Mouse (Mus musculus): ENCODE measurements around the gene Shisa2. TPM values are rescaled to one million over a fixed set of nuclear protein-coding genes. Genes with fewer than 3 reads are reported as not detected.

Shisa2 gene
- polyA plus RNA-seq, 1 experiment from 2014 or later = 8.7 TPM

GRCm38 (mm10) chr14:59627823-59628222, 2.7 kb downstream of the Shisa2 start:
- ATAC-seq (ENCODE audit: low read depth) = peak; percentile 75
- 36% methylated on average over 7 of the region's 7 CpGs for WGBS
- Histone ChIP-seq H3K27me3 (ENCODE audit: control insufficient read depth, insufficient read depth, low read depth, low read length) (peaks cover 8% of the 10 kb centered on the region; the same call in 1 of the 2 replicates), H3K4me2 (ENCODE audit: low read depth, low read length) (peak overlapping the region; percentile 86), H3K36me3 (ENCODE audit: control insufficient read depth, insufficient read depth, low read length) (no peaks in the 10 kb centered on the region), H3K9me3 (ENCODE audit: control insufficient read depth, low read length) (no peaks in the 10 kb centered on the region), H3K4me1 (replicated peaks; ENCODE audit: control insufficient read depth, insufficient read depth, low read length) (peaks cover 19% of the 10 kb centered on the region), H3K9ac (ENCODE audit: low read length) (no peak overlapping the region), H3K4me3 (ENCODE audit: low read length) (peak overlapping the region; percentile 71), H3K27ac (ENCODE audit: low read length) (peak overlapping the region; percentile 61; the same call in 1 of the 2 replicates)

DNA sequence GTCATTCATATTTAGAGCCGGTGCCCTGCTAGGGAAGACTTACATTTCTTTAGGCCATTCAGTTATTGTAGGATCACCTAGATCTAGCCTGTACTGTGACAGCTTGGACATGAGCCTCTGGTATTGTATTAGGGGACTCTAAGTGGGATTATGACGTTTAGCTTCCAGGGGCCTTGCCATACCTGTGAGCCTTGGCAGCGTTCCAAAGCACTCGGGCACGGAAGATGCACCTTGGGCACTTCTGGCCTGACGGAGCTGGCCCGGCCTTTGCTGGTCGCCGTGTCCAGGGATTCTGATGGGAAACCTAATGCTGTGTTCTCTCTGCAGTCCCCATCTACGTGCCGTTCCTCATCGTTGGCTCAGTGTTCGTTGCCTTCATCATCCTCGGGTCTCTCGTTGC, 4.2 kb downstream of the Shisa2 start:
- H3K27me3 ChIP-seq (ENCODE audit: control insufficient read depth, insufficient read depth, low read depth, low read length) = peaks cover 2% of the 10 kb centered on the region; the same call in 1 of the 2 replicates
- H3K4me2 ChIP-seq (ENCODE audit: low read depth, low read length) = no peak overlapping the region
- H3K9ac ChIP-seq (ENCODE audit: low read length) = no peak overlapping the region
- 77% methylated on average over 15 of the region's 15 CpGs for WGBS
- no peaks in the 10 kb centered on the region for H3K9me3 ChIP-seq (ENCODE audit: control insufficient read depth, low read length)
- H3K36me3 ChIP-seq (ENCODE audit: control insufficient read depth, insufficient read depth, low read length) = no peaks in the 10 kb centered on the region
- H3K4me1 ChIP-seq (replicated peaks; ENCODE audit: control insufficient read depth, insufficient read depth, low read length) = peaks cover 19% of the 10 kb centered on the region
- H3K4me3 ChIP-seq (ENCODE audit: low read length) = no peak overlapping the region
- no peak for ATAC-seq (ENCODE audit: low read depth)
- no peak overlapping the region for H3K27ac ChIP-seq (ENCODE audit: low read length)

- ATAC-seq (ENCODE audit: low read depth) = no peak
- H3K27me3 ChIP-seq (ENCODE audit: control insufficient read depth, insufficient read depth, low read depth, low read length) = 0 out of 2 replicates have a peak, but pooled peaks cover 2% of the 10 kb centered on the region
- no peak overlapping the region for H3K4me2 ChIP-seq (ENCODE audit: low read depth, low read length)
- H3K4me1 ChIP-seq (replicated peaks; ENCODE audit: control insufficient read depth, insufficient read depth, low read length) = peaks cover 14% of the 10 kb centered on the region; the same call in 1 of the 2 replicates
- H3K4me3 ChIP-seq (ENCODE audit: low read length) = no peak overlapping the region
- H3K9ac ChIP-seq (ENCODE audit: low read length) = no peak overlapping the region
- no peaks in the 10 kb centered on the region for H3K36me3 ChIP-seq (ENCODE audit: control insufficient read depth, insufficient read depth, low read length)
- WGBS = 86% methylated on average over 9 of the region's 9 CpGs
- H3K9me3 ChIP-seq (ENCODE audit: control insufficient read depth, low read length) = no peaks in the 10 kb centered on the region
- H3K27ac ChIP-seq (ENCODE audit: low read length) = no peak overlapping the region
Observed at GRCm38 (mm10) chr14:59630096-59630495, 5.0 kb downstream of the Shisa2 start.

DNA sequence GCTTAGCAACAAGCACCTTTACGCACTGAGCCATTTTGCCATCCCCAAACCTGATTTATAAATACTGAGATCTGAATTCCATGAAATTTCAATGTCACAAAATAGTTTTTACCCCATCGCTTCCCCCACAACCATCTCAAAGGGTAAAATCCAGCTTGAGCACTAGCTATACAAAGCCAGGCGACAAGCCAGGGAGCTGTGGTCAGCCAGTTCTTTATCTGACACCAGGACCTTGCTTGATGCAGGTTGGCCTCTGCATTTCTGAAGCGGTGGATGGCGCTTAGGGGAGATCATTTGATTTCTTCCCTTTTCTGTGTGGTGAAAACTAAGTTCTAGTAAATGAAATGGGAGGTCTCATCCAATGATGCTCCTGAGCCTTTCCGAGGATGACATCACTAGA, 7.0 kb downstream of the Shisa2 start:
- H3K9ac ChIP-seq (ENCODE audit: low read length) = no peak overlapping the region
- H3K36me3 ChIP-seq (ENCODE audit: control insufficient read depth, insufficient read depth, low read length) = no peaks in the 10 kb centered on the region
- 90% methylated on average over 6 of the region's 6 CpGs for WGBS
- H3K27ac ChIP-seq (ENCODE audit: low read length) = no peak overlapping the region
- no peak for ATAC-seq (ENCODE audit: low read depth)
- no peak overlapping the region for H3K4me3 ChIP-seq (ENCODE audit: low read length)
- H3K4me2 ChIP-seq (ENCODE audit: low read depth, low read length) = no peak overlapping the region
- 0 out of 2 replicates have a peak, but pooled peaks cover 2% of the 10 kb centered on the region for H3K27me3 ChIP-seq (ENCODE audit: control insufficient read depth, insufficient read depth, low read depth, low read length)
- H3K9me3 ChIP-seq (ENCODE audit: control insufficient read depth, low read length) = no peaks in the 10 kb centered on the region
- H3K4me1 ChIP-seq (replicated peaks; ENCODE audit: control insufficient read depth, insufficient read depth, low read length) = peaks cover 7% of the 10 kb centered on the region; the same call in 1 of the 2 replicates

DNA sequence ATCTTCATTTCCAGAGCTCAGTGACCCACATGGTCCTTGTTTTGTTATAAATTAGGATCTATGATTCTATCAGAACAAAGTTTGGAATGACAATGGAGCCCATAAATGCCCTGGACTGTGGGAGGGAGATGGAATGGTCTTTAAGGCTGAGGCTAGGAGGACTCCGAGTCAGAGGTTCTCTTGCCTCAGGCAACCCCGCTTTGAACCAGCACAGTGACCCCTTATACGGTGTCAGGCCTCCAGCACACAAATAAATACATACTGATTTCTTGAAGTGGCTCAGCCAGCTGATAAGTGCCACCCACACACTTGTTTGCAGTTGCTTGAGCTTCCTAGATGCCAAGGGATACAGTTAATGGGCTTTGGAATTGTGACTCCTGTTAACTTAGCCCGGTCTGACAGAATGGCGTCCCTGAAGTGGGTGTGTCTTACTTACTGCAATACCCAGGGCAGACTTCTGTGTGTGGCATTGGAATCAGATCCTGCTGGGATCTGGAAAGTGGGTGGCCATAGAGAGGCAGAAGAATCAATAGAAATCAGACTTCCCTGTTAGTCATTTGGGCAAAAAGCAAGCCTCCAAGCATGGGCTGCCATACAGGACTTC, 8.3 kb downstream of the Shisa2 start:
- Histone ChIP-seq H3K9ac (ENCODE audit: low read length) (no peak overlapping the region), H3K4me3 (ENCODE audit: low read length) (no peak overlapping the region), H3K4me1 (replicated peaks; ENCODE audit: control insufficient read depth, insufficient read depth, low read length) (no peaks in the 10 kb centered on the region), H3K36me3 (ENCODE audit: control insufficient read depth, insufficient read depth, low read length) (no peaks in the 10 kb centered on the region), H3K4me2 (ENCODE audit: low read depth, low read length) (no peak overlapping the region), H3K9me3 (ENCODE audit: control insufficient read depth, low read length) (no peaks in the 10 kb centered on the region), H3K27me3 (ENCODE audit: control insufficient read depth, insufficient read depth, low read depth, low read length) (no peaks in the 10 kb centered on the region), H3K27ac (ENCODE audit: low read length) (no peak overlapping the region)
- no peak for ATAC-seq (ENCODE audit: low read depth)
- WGBS = 65% methylated on average over 5 of the region's 5 CpGs

DNA sequence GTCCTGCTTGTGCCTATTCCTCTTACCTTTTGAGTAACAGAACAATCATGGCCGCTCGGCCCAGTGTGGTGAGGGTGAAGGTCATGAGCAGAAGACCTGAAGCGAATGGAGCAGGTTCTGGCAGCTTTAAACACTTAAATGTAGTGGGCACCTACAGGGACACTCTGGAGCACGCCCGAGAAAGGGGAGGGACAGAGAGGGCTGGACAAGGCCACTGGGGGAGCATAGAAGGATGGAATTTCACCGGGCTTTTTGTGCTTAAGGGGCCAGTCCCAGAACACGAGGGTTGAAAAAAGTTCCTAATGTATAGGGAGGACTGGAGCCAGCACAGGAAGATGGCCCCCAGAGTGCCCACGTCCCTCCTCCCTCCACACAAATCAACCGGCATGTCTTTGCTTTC, 8.9 kb downstream of the Shisa2 start:
- no peak overlapping the region for H3K9ac ChIP-seq (ENCODE audit: low read length)
- no peak overlapping the region for H3K4me2 ChIP-seq (ENCODE audit: low read depth, low read length)
- H3K4me1 ChIP-seq (replicated peaks; ENCODE audit: control insufficient read depth, insufficient read depth, low read length) = peaks cover 2% of the 10 kb centered on the region; the same call in 1 of the 2 replicates
- H3K27ac ChIP-seq (ENCODE audit: low read length) = no peak overlapping the region
- H3K27me3 ChIP-seq (ENCODE audit: control insufficient read depth, insufficient read depth, low read depth, low read length) = no peaks in the 10 kb centered on the region
- no peaks in the 10 kb centered on the region for H3K36me3 ChIP-seq (ENCODE audit: control insufficient read depth, insufficient read depth, low read length)
- no peak for ATAC-seq (ENCODE audit: low read depth)
- H3K9me3 ChIP-seq (ENCODE audit: control insufficient read depth, low read length) = no peaks in the 10 kb centered on the region
- WGBS = 72% methylated on average over 9 of the region's 9 CpGs
- no peak overlapping the region for H3K4me3 ChIP-seq (ENCODE audit: low read length)

GRCm38 (mm10) chr14:59638906-59639703, 14.0 kb downstream of the Shisa2 start:
- Histone ChIP-seq H3K4me1 (replicated peaks; ENCODE audit: control insufficient read depth, insufficient read depth, low read length) (peaks cover 10% of the 10 kb centered on the region; the same call in 1 of the 2 replicates), H3K27me3 (ENCODE audit: control insufficient read depth, insufficient read depth, low read depth, low read length) (no peaks in the 10 kb centered on the region), H3K4me3 (ENCODE audit: low read length) (no peak overlapping the region), H3K9ac (ENCODE audit: low read length) (no peak overlapping the region), H3K27ac (ENCODE audit: low read length) (peak overlapping the region; percentile 38; the same call in 1 of the 2 replicates), H3K4me2 (ENCODE audit: low read depth, low read length) (no peak overlapping the region), H3K9me3 (ENCODE audit: control insufficient read depth, low read length) (no peaks in the 10 kb centered on the region), H3K36me3 (ENCODE audit: control insufficient read depth, insufficient read depth, low read length) (no peaks in the 10 kb centered on the region)
- 32% methylated on average over 7 of the region's 7 CpGs for WGBS
- peak; percentile 28; the same call in 1 of the 2 replicates for ATAC-seq (ENCODE audit: low read depth)

GRCm38 (mm10) chr14:59641856-59642255, 16.7 kb downstream of the Shisa2 start:
- 35% methylated on average over 5 of the region's 5 CpGs for WGBS
- peaks cover 10% of the 10 kb centered on the region; the same call in 1 of the 2 replicates for H3K4me1 ChIP-seq (replicated peaks; ENCODE audit: control insufficient read depth, insufficient read depth, low read length)
- no peaks in the 10 kb centered on the region for H3K36me3 ChIP-seq (ENCODE audit: control insufficient read depth, insufficient read depth, low read length)
- no peak overlapping the region for H3K27ac ChIP-seq (ENCODE audit: low read length)
- H3K9me3 ChIP-seq (ENCODE audit: control insufficient read depth, low read length) = no peaks in the 10 kb centered on the region
- no peak overlapping the region for H3K4me3 ChIP-seq (ENCODE audit: low read length)
- no peak for ATAC-seq (ENCODE audit: low read depth)
- H3K9ac ChIP-seq (ENCODE audit: low read length) = no peak overlapping the region
- no peak overlapping the region for H3K4me2 ChIP-seq (ENCODE audit: low read depth, low read length)
- H3K27me3 ChIP-seq (ENCODE audit: control insufficient read depth, insufficient read depth, low read depth, low read length) = no peaks in the 10 kb centered on the region

GRCm38 (mm10) chr14:59643582-59643981, 18.5 kb downstream of the Shisa2 start:
- H3K4me3 ChIP-seq (ENCODE audit: low read length) = no peak overlapping the region
- H3K4me2 ChIP-seq (ENCODE audit: low read depth, low read length) = no peak overlapping the region
- no peaks in the 10 kb centered on the region for H3K9me3 ChIP-seq (ENCODE audit: control insufficient read depth, low read length)
- H3K27ac ChIP-seq (ENCODE audit: low read length) = no peak overlapping the region
- no peaks in the 10 kb centered on the region for H3K27me3 ChIP-seq (ENCODE audit: control insufficient read depth, insufficient read depth, low read depth, low read length)
- whole genome bisulfite sequencing = 19% methylated on average over 12 of the region's 12 CpGs
- no peaks in the 10 kb centered on the region for H3K36me3 ChIP-seq (ENCODE audit: control insufficient read depth, insufficient read depth, low read length)
- ATAC-seq (ENCODE audit: low read depth) = no peak
- H3K4me1 ChIP-seq (replicated peaks; ENCODE audit: control insufficient read depth, insufficient read depth, low read length) = peaks cover 10% of the 10 kb centered on the region; the same call in 1 of the 2 replicates
- no peak overlapping the region for H3K9ac ChIP-seq (ENCODE audit: low read length)
